Mouse (Mus musculus) embryonic fibroblast, embryonic 13.5 days (primary cell): ENCODE results near the gene Slc25a17.

Experiments
- CTCF ChIP-seq: IDR thresholded peaks from 2 replicates; pipeline ENCODE4 v1.5.1; 2011; ENCODE audit warnings: mild to moderate bottlenecking, control low read depth, low read length, moderate library complexity, borderline replicate concordance; ENCODE audit not compliant: insufficient read depth
- POLR2A ChIP-seq: IDR thresholded peaks from 2 replicates; pipeline ENCODE4 v1.6.1; 2011; ENCODE audit warnings: low read depth, mild to moderate bottlenecking, control low read depth, low read length, moderate library complexity

DNA sequence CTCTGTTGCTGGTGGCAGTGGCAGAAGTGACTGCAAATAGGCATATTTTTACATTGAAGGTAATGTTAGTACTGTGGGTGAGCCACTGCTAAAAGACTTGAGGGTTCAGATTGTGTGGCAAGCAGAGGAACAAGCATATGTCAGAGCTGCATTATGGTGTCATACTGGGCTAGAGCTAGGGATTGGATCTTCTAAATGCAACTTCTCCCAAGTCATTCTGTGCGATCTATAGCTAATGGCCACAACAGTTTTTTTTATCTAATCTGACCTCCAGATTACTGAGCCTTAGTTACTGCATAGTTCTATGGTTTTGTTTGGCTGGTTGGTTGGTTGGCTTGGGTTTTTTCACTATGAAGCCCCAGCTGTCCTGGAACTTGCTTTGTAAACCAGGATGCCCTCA is 47.6 kb upstream of the Slc25a17 start, which contains the start of gene Dnajb7:
- TF ChIP-seq CTCF = no peak
- TF ChIP-seq POLR2A = no peak
